Comparison of ENCODE assay signal across 9 mouse cellular contexts in the genomic region with DNA sequence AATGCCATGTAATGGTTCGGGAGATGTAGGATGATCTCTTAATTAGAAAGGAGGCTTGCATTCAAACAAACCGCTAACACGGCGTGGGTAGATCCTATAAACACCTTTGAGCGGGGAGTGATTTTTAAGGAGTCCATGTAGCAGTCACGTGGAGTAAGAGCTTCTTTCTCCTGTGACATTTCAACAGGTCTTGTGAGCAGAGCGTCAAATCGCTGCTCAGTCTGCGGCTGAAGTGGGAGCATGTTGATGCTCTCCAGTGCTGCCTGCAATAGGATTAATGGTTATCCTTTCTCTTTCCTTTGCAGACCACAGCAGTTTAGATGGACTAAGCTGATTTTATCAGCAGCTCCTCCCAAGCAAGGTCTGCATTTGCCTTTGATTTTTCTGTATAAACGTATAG. TPM values are rescaled to one million over a fixed set of nuclear protein-coding genes. Genes with fewer than 3 reads are reported as not detected.
A peak's percentile ranks its signal among the peaks of the same experiment; 100 is the strongest.
DNase-seq lines count a peak whose midpoint lies in the region; ATAC-seq and TF ChIP-seq lines count a peak whose summit lies in the region.
"Had no signal": no experiment of that assay in that cellular context is flagged by ENCODE, and none has a peak within 500 bp of the region (broad histone marks: within the 10 kb centered on the region; RNA-seq: fewer than 3 reads in every experiment).

No protein-coding gene starts in this region.

- H3K4me1 ChIP-seq in forebrain, embryonic 16.5 days (replicated peaks; ENCODE audit: control insufficient read depth, insufficient read depth, low read length) = peaks cover 8% of the 10 kb centered on the region
- no peaks in the 10 kb centered on the region for H3K4me1 ChIP-seq in neural tube, embryonic 12.5 days

- no peaks in the 10 kb centered on the region for H3K36me3 ChIP-seq in forebrain, embryonic 16.5 days (ENCODE audit: control insufficient read depth, insufficient read depth)
- H3K36me3 ChIP-seq in neural tube, embryonic 12.5 days = no peaks in the 10 kb centered on the region

- peak overlapping the region; percentile 98 for H3K4me2 ChIP-seq in forebrain, embryonic 16.5 days (ENCODE audit: low read length)
- H3K4me2 ChIP-seq in neural tube, embryonic 12.5 days (replicated peaks) = peak overlapping the region; percentile 90

- H3K4me3 ChIP-seq in left cerebral cortex, adult 2 months = peak overlapping the region; percentile 80
- H3K4me3 ChIP-seq in forebrain, embryonic 16.5 days (replicated peaks; ENCODE audit: low read length) = peak overlapping the region; percentile 79
- H3K4me3 ChIP-seq in neural tube, embryonic 12.5 days = peak overlapping the region; percentile 60

- H3K27me3 ChIP-seq in forebrain, embryonic 16.5 days (replicated peaks; ENCODE audit: control insufficient read depth, insufficient read depth, low read length) = no peaks in the 10 kb centered on the region
- H3K27me3 ChIP-seq in neural tube, embryonic 12.5 days (replicated peaks) = no peaks in the 10 kb centered on the region

- no peak for DNase-seq in left cerebral cortex, adult 2 months (ENCODE audit: extremely low spot score in 1 of 2, low spot score in 2 of 2)
- DNase-seq in left cerebral cortex, postnatal 4 days = no peak
- peak; percentile 12 for DNase-seq in T-cell, adult 2 months (ENCODE audit: low spot score)
- peak; percentile 9 to 27 for DNase-seq in kidney, postnatal 36 days
- no peak for DNase-seq in ovary, postnatal 36 days (ENCODE audit: low spot score)
- no peak for DNase-seq in right cerebral cortex, postnatal 36 days (ENCODE audit: low spot score in 2 of 2)

- no peaks in the 10 kb centered on the region for H3K9me3 ChIP-seq in forebrain, embryonic 16.5 days (ENCODE audit: control insufficient read depth, low read length)
- H3K9me3 ChIP-seq in neural tube, embryonic 12.5 days = no peaks in the 10 kb centered on the region

- no peak for TF ChIP-seq CTCF in left cerebral cortex, adult 2 months (IDR thresholded peaks at IDR 0.05)

- intact Hi-C loops in left cerebral cortex, adult 2 months (cut with DNase I) = no loop called here
- intact Hi-C loops in left cerebral cortex, postnatal 4 days (cut with DNase I) = no loop called here

- WGBS in forebrain, embryonic 16.5 days = 4% methylated on average over 10 of the region's 10 CpGs
- WGBS in neural tube, embryonic 12.5 days = 6% methylated on average over 10 of the region's 10 CpGs

- H3K9ac ChIP-seq in forebrain, embryonic 16.5 days (replicated peaks; ENCODE audit: low read depth, low read length) = peak overlapping the region; percentile 69
- peak overlapping the region; percentile 58; the same call in 1 of the 2 replicates for H3K9ac ChIP-seq in neural tube, embryonic 12.5 days

- H3K27ac ChIP-seq in left cerebral cortex, adult 2 months = peak overlapping the region; percentile 80
- no peak overlapping the region; the same call in 1 of the 2 replicates for H3K27ac ChIP-seq in forebrain, embryonic 16.5 days (ENCODE audit: low read length)
- H3K27ac ChIP-seq in neural tube, embryonic 12.5 days = no peak overlapping the region

- ATAC-seq in forebrain, embryonic 16.5 days = peak; percentile 0; the same call in 1 of the 2 replicates
- ATAC-seq in neural tube, embryonic 12.5 days (ENCODE audit: low FRiP score, low read depth) = no peak; the same call in 1 of the 2 replicates

RNA-seq across cellular contexts. Expression of gene Bbs9, which starts 0.8 kb away (rescaled TPM):
- 10 to 100 TPM; 27.7 to 29.5 TPM for total RNA-seq in left cerebral cortex, adult 2 months (2021)
- 10 to 100 TPM; 26.8 to 31.2 TPM for total RNA-seq in left cerebral cortex, postnatal 4 days (2021)
- polyA plus RNA-seq in forebrain, embryonic 16.5 days (2015; fragmentation: Nextera tagmentation; extraction: Ambion mirVana) = 17.8 and 20.2 TPM in 2 replicates
- 18.4 and 18.5 TPM in 2 replicates for polyA plus RNA-seq in neural tube, embryonic 12.5 days (2016; fragmentation: Nextera tagmentation; extraction: Ambion mirVana)

RNA-seq across cellular contexts. Expression of gene Rp9, which starts 6.7 kb away (rescaled TPM):
- 10 to 100 TPM; 39.5 to 44.5 TPM for total RNA-seq in left cerebral cortex, adult 2 months (2021)
- 10 to 100 TPM; 55.9 to 58.6 TPM for total RNA-seq in left cerebral cortex, postnatal 4 days (2021)
- polyA plus RNA-seq in forebrain, embryonic 16.5 days (2015; fragmentation: Nextera tagmentation; extraction: Ambion mirVana) = 63.1 and 66.0 TPM in 2 replicates
- polyA plus RNA-seq in neural tube, embryonic 12.5 days (2016; fragmentation: Nextera tagmentation; extraction: Ambion mirVana) = 57.3 TPM in 2 replicates

RNA-seq across cellular contexts. Expression of gene Gm17545, which starts 22.2 kb away (rescaled TPM):
- not detected for total RNA-seq in left cerebral cortex, adult 2 months (2021)
- not detected for total RNA-seq in left cerebral cortex, postnatal 4 days (2021)
- polyA plus RNA-seq in forebrain, embryonic 16.5 days (2015; fragmentation: Nextera tagmentation; extraction: Ambion mirVana) = not detected in 2 replicates
- polyA plus RNA-seq in neural tube, embryonic 12.5 days (2016; fragmentation: Nextera tagmentation; extraction: Ambion mirVana) = not detected in 2 replicates
- polyA plus RNA-seq: frontal cortex, adult 2 months had no signal

Comparison
In these comparisons a context has a peak if more than half of its experiments do, and no peak if none do; other contexts are left out.
1. DNase-seq: peak in T-cell, adult 2 months (single experiment) and kidney, postnatal 36 days (2 of 2); none in left cerebral cortex, adult 2 months (0 of 2), left cerebral cortex, postnatal 4 days (single experiment), ovary, postnatal 36 days (single experiment) and right cerebral cortex, postnatal 36 days (0 of 2).
2. Peak in every context shown above with its lines, with median percentiles within 50 percentile points of each other: H3K4me3 ChIP-seq.